In genomic region chr3:38712078-38712873, GRCm38 (mm10) we compare ENCODE assay signal across 11 mouse cellular contexts.
DNase-seq lines count a peak whose midpoint lies in the region; ATAC-seq and TF ChIP-seq lines count a peak whose summit lies in the region.
"Had no signal": no experiment of that assay in that cellular context is flagged by ENCODE, and none has a peak within 500 bp of the region (broad histone marks: within the 10 kb centered on the region; RNA-seq: fewer than 3 reads in every experiment).

No protein-coding gene starts in this region.

- 18% methylated on average over 9 of the region's 9 CpGs for WGBS in heart, postnatal 0 days
- whole genome bisulfite sequencing in forebrain, embryonic 14.5 days = 5% methylated on average over 9 of the region's 9 CpGs
- 18% methylated on average over 9 of the region's 9 CpGs for WGBS in midbrain, embryonic 14.5 days

- H3K4me1 ChIP-seq in heart, postnatal 0 days (ENCODE audit: control insufficient read depth, insufficient read depth) = no peaks in the 10 kb centered on the region
- H3K4me1 ChIP-seq in forebrain, embryonic 14.5 days (ENCODE audit: control insufficient read depth, insufficient read depth, low read length) = peaks cover 7% of the 10 kb centered on the region
- peaks cover 14% of the 10 kb centered on the region for H3K4me1 ChIP-seq in midbrain, embryonic 14.5 days (ENCODE audit: control insufficient read depth, insufficient read depth, low read length)
- H3K4me1 ChIP-seq: megakaryocyte, embryonic 14.5 days had no signal

- peak; percentile 11 for DNase-seq in heart, postnatal 0 days (ENCODE audit: low spot score)
- DNase-seq in heart, postnatal 10 days = no peak
- peak; percentile 50 for DNase-seq in embryo, embryonic 10.5 days (ENCODE audit: low spot score)
- peak; percentile 91 for DNase-seq in forebrain, embryonic 14.5 days (ENCODE audit: low spot score)
- DNase-seq in midbrain, embryonic 14.5 days = peak; percentile 78
- DNase-seq in ovary, adult 18-20 months (ENCODE audit: low spot score) = no peak
- DNase-seq in layer of hippocampus, postnatal 36 days = no peak
- DNase-seq: cerebellum, adult 18-20 months had no signal

- no peaks in the 10 kb centered on the region for H3K9me3 ChIP-seq in heart, postnatal 0 days (replicated peaks; ENCODE audit: control insufficient read depth, low read length)
- H3K9me3 ChIP-seq in forebrain, embryonic 14.5 days (replicated peaks; ENCODE audit: control insufficient read depth, low read length) = no peaks in the 10 kb centered on the region
- H3K9me3 ChIP-seq in midbrain, embryonic 14.5 days (ENCODE audit: control insufficient read depth, low read length) = no peaks in the 10 kb centered on the region

- peak; percentile 30; the same call in 1 of the 2 replicates for ATAC-seq in heart, postnatal 0 days (ENCODE audit: insufficient read depth, low read depth)
- peak; percentile 86 for ATAC-seq in forebrain, embryonic 14.5 days
- ATAC-seq in midbrain, embryonic 14.5 days (ENCODE audit: low FRiP score, low TSS enrichment) = peak; percentile 81
- ATAC-seq in monocyte, adult 5-6 weeks (replicated peaks; ENCODE audit: insufficient number of reproducible peaks, low FRiP score, low TSS enrichment, poor library complexity, severe bottlenecking) = no peak

- H3K4me2 ChIP-seq in heart, postnatal 0 days (ENCODE audit: low read depth, low read length) = no peak overlapping the region; the same call in 1 of the 2 replicates
- 0 out of 2 replicates have a peak overlapping the region, but pooled peaks have one; percentile 0 for H3K4me2 ChIP-seq in forebrain, embryonic 14.5 days (ENCODE audit: low read length)
- H3K4me2 ChIP-seq in midbrain, embryonic 14.5 days (ENCODE audit: low read length) = 0 out of 2 replicates have a peak overlapping the region, but pooled peaks have one; percentile 8

- no peak overlapping the region for H3K27ac ChIP-seq in heart, postnatal 0 days (ENCODE audit: low read depth)
- H3K27ac ChIP-seq in forebrain, embryonic 14.5 days (ENCODE audit: low read depth, low read length) = peak overlapping the region; percentile 66
- peak overlapping the region; percentile 60 for H3K27ac ChIP-seq in midbrain, embryonic 14.5 days (replicated peaks; ENCODE audit: low read depth, low read length)
- H3K27ac ChIP-seq: kidney, postnatal 0 days had no signal

- H3K36me3 ChIP-seq in heart, postnatal 0 days (replicated peaks; ENCODE audit: control insufficient read depth, insufficient read depth, low read length) = no peaks in the 10 kb centered on the region
- no peaks in the 10 kb centered on the region for H3K36me3 ChIP-seq in forebrain, embryonic 14.5 days (ENCODE audit: control insufficient read depth, insufficient read depth, low read length)
- H3K36me3 ChIP-seq in midbrain, embryonic 14.5 days (ENCODE audit: control insufficient read depth, insufficient read depth, low read length) = no peaks in the 10 kb centered on the region

- no peaks in the 10 kb centered on the region for H3K27me3 ChIP-seq in heart, postnatal 0 days (ENCODE audit: control insufficient read depth, insufficient read depth, low read length)
- no peaks in the 10 kb centered on the region for H3K27me3 ChIP-seq in forebrain, embryonic 14.5 days (replicated peaks; ENCODE audit: control insufficient read depth, insufficient read depth, low read length)
- H3K27me3 ChIP-seq in midbrain, embryonic 14.5 days (ENCODE audit: control insufficient read depth, insufficient read depth, low read length) = no peaks in the 10 kb centered on the region
- H3K27me3 ChIP-seq: megakaryocyte, embryonic 14.5 days had no signal

- no peak for TF ChIP-seq CTCF in heart, postnatal 0 days (IDR thresholded peaks at IDR 0.05; ENCODE audit: low read depth)

- TF ChIP-seq EP300 in heart, postnatal 0 days (IDR thresholded peaks at IDR 0.05; ENCODE audit: low read depth) = no peak

- H3K9ac ChIP-seq in heart, postnatal 0 days (replicated peaks; ENCODE audit: low read depth, low read length) = no peak overlapping the region
- no peak overlapping the region for H3K9ac ChIP-seq in forebrain, embryonic 14.5 days (ENCODE audit: low read length)
- no peak overlapping the region for H3K9ac ChIP-seq in midbrain, embryonic 14.5 days (replicated peaks; ENCODE audit: low read length)

- intact Hi-C loops in heart, postnatal 10 days (cut with DNase I) = no loop called here

- no peak overlapping the region for H3K4me3 ChIP-seq in heart, postnatal 0 days (ENCODE audit: low read depth, low read length)
- no peak overlapping the region for H3K4me3 ChIP-seq in forebrain, embryonic 14.5 days (ENCODE audit: low read depth, low read length)
- no peak overlapping the region for H3K4me3 ChIP-seq in midbrain, embryonic 14.5 days (replicated peaks; ENCODE audit: low read depth, low read length)

Comparison
In these comparisons a context has a peak if more than half of its experiments do, and no peak if none do; other contexts are left out.
1. DNase-seq: peak in heart, postnatal 0 days (single experiment), embryo, embryonic 10.5 days (single experiment), forebrain, embryonic 14.5 days (single experiment) and midbrain, embryonic 14.5 days (single experiment); none in heart, postnatal 10 days (0 of 2), ovary, adult 18-20 months (single experiment) and layer of hippocampus, postnatal 36 days (0 of 2).